Mouse (Mus musculus) heart, postnatal 0 days (tissue): ENCODE results near the gene Fbxo10.

ENCODE experiments used
- CTCF ChIP-seq: IDR thresholded peaks from 2 replicates; pipeline ENCODE4 v1.5.1; 2016; ENCODE audit warnings: antibody characterized with exemption, control low read depth, low read depth
- EP300 ChIP-seq: IDR thresholded peaks from 2 replicates; pipeline ENCODE4 v1.6.1; 2016; ENCODE audit warnings: antibody characterized with exemption, low read depth

- TF ChIP-seq CTCF (no peak), EP300 (no peak)
These were observed 79.0 kb downstream of the Fbxo10 start for GRCm38 (mm10) chr4:45005452-45005851.
